Mouse (Mus musculus) midbrain, postnatal 0 days (tissue): Measurements from ENCODE around the gene Atp5mpl. TPM values are rescaled to one million over a fixed set of nuclear protein-coding genes. Genes with fewer than 3 reads are reported as not detected.

ENCODE experiments used
- ATAC-seq: fragments of 200-750 bp; cut with Nextera tagmentation; 2 replicates; pipeline ENCODE4 v1.8.0; 2017; ENCODE audit warnings: moderate number of reproducible peaks, mild to moderate bottlenecking, moderate TSS enrichment, moderate library complexity; ENCODE audit not compliant: low FRiP score
- DNase-seq: peaks from one replicate; pipeline ENCODE4 v3.0.0-alpha.2; 2015; ENCODE audit warnings: low spot score
- H3K27ac ChIP-seq: fragments of 300-500 bp; sonication (generic); 2 replicates; pipeline ENCODE4 v1.5.1; 2014; ENCODE audit warnings: low read depth, mild to moderate bottlenecking, low read length, mixed read lengths
- H3K27me3 ChIP-seq: fragments of 300-500 bp; sonication (generic); 2 replicates; pipeline ENCODE4 v1.6.1; 2014; ENCODE audit warnings: low read length, control low read depth, mixed read lengths; ENCODE audit not compliant: insufficient read depth
- H3K36me3 ChIP-seq: fragments of 300-500 bp; sonication (generic); 2 replicates; pipeline ENCODE4 v1.6.1; 2014; ENCODE audit warnings: low read length, control low read depth, mixed read lengths; ENCODE audit not compliant: insufficient read depth
- H3K4me1 ChIP-seq: fragments of 300-500 bp; sonication (generic); 2 replicates; pipeline ENCODE4 v1.6.1; 2014; ENCODE audit warnings: mild to moderate bottlenecking, control low read depth, antibody characterized with exemption, low read length, mixed read lengths; ENCODE audit not compliant: insufficient read depth
- H3K4me2 ChIP-seq: fragments of 300-500 bp; sonication (generic); 2 replicates; pipeline ENCODE4 v1.6.1; 2014; ENCODE audit warnings: low read depth, mild to moderate bottlenecking, low read length, mixed read lengths; ENCODE audit not compliant: poor library complexity, severe bottlenecking
- H3K4me3 ChIP-seq: fragments of 300-500 bp; sonication (generic); 2 replicates; pipeline ENCODE4 v1.5.1; 2014; ENCODE audit warnings: low read depth, mild to moderate bottlenecking, low read length, moderate library complexity
- H3K9ac ChIP-seq: fragments of 300-500 bp; sonication (generic); replicated peaks from 2 replicates; pipeline ENCODE4 v1.6.1; 2014; ENCODE audit warnings: mild to moderate bottlenecking, low read length, moderate library complexity, mixed read lengths; ENCODE audit not compliant: poor library complexity, severe bottlenecking
- H3K9me3 ChIP-seq: fragments of 300-500 bp; sonication (generic); 2 replicates; pipeline ENCODE4 v1.6.1; 2016; ENCODE audit warnings: low read length, control low read depth
- CTCF ChIP-seq: IDR thresholded peaks from 2 replicates; pipeline ENCODE4 v1.5.1; 2016; ENCODE audit warnings: antibody characterized with exemption, mild to moderate bottlenecking
- WGBS: fragments of 180-500 bp; shearing (Covaris S2); extraction: QIAGEN DNeasy Blood & Tissue Kit; methylation state at CpG from one replicate; pipeline ENCODE4 v1.1.7; 2014; 5-methylcytosine and 5-hydroxymethylcytosine counted together
- polyA plus RNA-seq: library from polyadenylated mRNA; unstranded; fragments of >200 nt; fragmentation: Nextera tagmentation; extraction: Ambion mirVana; gene quantifications from 2 replicates; pipeline ENCODE4 v1.2.1, GENCODE M21; 2015
- total RNA-seq: library from RNA; depleted of rRNA; stranded (reverse); fragments of >200 nt; gene quantifications from 2 replicates; pipeline ENCODE4 v1.2.3, GENCODE M21; 2014; rRNA removed

Gene Atp5mpl
- total and polyA plus RNA-seq, 2 experiments from 2014 or later = 371 to 836 TPM

GRCm38 (mm10) chr12:111911796-111912195 is 55.0 kb downstream of the Atp5mpl start:
- no peak overlapping the region for H3K9ac ChIP-seq
- TF ChIP-seq CTCF = no peak
- H3K27me3 ChIP-seq = no peaks in the 10 kb centered on the region
- H3K27ac ChIP-seq = no peak overlapping the region
- DNase-seq (no peak), ATAC-seq (no peak)
- 85% methylated on average over 2 of the region's 2 CpGs for WGBS
- no peak overlapping the region for H3K4me3 ChIP-seq
- no peak overlapping the region for H3K4me2 ChIP-seq
- H3K9me3 ChIP-seq = no peaks in the 10 kb centered on the region
- H3K36me3 ChIP-seq = no peaks in the 10 kb centered on the region
- no peaks in the 10 kb centered on the region for H3K4me1 ChIP-seq

Other genes with a start within 250 kb of the Atp5mpl start
- 509 and 579 TPM in 2 replicates for gene Klc1, start 208.1 kb downstream of the Atp5mpl start, total RNA-seq
- 653 and 669 TPM in 2 replicates for gene Klc1, start 208.1 kb downstream of the Atp5mpl start, polyA plus RNA-seq
- gene Xrcc3, start 153.1 kb downstream of the Atp5mpl start, total RNA-seq = 4.1 and 5.4 TPM in 2 replicates
- gene Xrcc3, start 153.1 kb downstream of the Atp5mpl start, polyA plus RNA-seq = 1.7 and 2.5 TPM in 2 replicates
- 30.6 and 30.9 TPM in 2 replicates for gene Zfyve21, start 152.8 kb downstream of the Atp5mpl start, total RNA-seq
- gene Zfyve21, start 152.8 kb downstream of the Atp5mpl start, polyA plus RNA-seq = 29.7 and 37.2 TPM in 2 replicates
- gene Ppp1r13b, start 58.9 kb downstream of the Atp5mpl start, total RNA-seq = 58.5 and 79.3 TPM in 2 replicates
- 38.5 and 47.0 TPM in 2 replicates for gene Ppp1r13b, start 58.9 kb downstream of the Atp5mpl start, polyA plus RNA-seq
- 0.19 and 1.5 TPM in 2 replicates for gene Tdrd9, start 4.6 kb upstream of the Atp5mpl start, total RNA-seq
- gene Tdrd9, start 4.6 kb upstream of the Atp5mpl start, polyA plus RNA-seq = 0.26 and 0.39 TPM in 2 replicates
- 0.38 TPM in 1 of 2 replicates, not detected in the other for gene Rd3l, start 14.3 kb upstream of the Atp5mpl start, total RNA-seq
- 0.34 TPM in 1 of 2 replicates, not detected in the other for gene Rd3l, start 14.3 kb upstream of the Atp5mpl start, polyA plus RNA-seq
- gene Aspg, start 139.7 kb upstream of the Atp5mpl start, total RNA-seq = 3.6 and 5.2 TPM in 2 replicates
- 2.3 and 2.5 TPM in 2 replicates for gene Aspg, start 139.7 kb upstream of the Atp5mpl start, polyA plus RNA-seq
- 24.1 and 26.5 TPM in 2 replicates for gene Kif26a, start 179.2 kb upstream of the Atp5mpl start, total RNA-seq
- gene Kif26a, start 179.2 kb upstream of the Atp5mpl start, polyA plus RNA-seq = 1.9 and 2.4 TPM in 2 replicates